Mouse (Mus musculus): ENCODE measurements around the gene Adrm1.

DNA sequence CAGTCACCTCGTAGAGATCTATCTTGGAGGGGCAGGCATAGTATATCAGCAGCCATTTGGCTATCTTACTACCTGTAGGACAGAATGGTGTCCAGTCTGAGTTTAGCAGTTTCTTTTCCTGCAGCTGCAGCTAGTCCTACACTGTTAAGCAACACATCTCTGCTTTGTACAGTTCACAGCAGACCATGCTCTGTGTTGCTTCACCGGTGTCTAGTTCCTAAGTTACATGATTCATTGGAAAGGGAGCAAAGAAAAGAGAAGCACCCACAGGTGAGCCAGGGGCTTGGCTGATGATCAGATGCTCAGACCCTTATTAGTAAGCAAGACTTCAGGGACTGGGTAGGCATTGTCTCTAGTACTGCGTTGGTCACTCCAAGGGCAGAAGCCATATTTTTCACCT, 37.4 kb upstream of the Adrm1 start:
- TF ChIP-seq TAL1 (IDR thresholded peaks at IDR 0.05; ENCODE audit: low read length) (no peak), GATA1 (IDR thresholded peaks at IDR 0.05; ENCODE audit: low read length) (no peak)

Data from erythroblast, embryonic 14.5 days (primary cell).